Mouse (Mus musculus): Measurements from ENCODE around the gene Gna15.

DNA sequence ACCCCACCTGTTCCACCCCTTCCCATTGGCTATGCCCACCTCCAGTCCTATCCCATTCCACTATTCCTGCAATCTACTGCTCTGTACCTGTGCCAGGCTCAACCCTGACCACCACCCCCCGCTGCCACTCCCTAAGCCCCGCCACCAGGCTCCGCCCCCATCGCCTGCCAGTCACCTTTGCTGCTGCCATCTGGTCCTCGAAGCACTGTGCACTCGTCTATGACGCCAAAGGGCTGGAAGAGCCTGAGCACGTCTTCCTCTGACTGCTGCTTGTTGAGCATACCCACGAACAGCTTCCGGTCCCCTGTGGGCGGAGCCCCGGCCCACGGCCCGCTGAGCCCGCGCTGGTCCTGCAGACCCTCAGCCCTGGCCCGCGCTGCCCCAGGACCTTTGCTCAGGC lies 53.6 kb downstream of the Gna15 start:
- TF ChIP-seq CTCF (IDR thresholded peaks at IDR 0.05; ENCODE audit: borderline replicate concordance, insufficient read depth, low read depth, low read length) (no peak), POLR2A (IDR thresholded peaks at IDR 0.05; ENCODE audit: borderline replicate concordance, insufficient read depth, low read length) (no peak)

Data from cerebellum, adult 2 months (tissue).